Mouse (Mus musculus) heart, embryonic 15.5 days (tissue): ENCODE data around the gene Nt5dc3. TPM values are rescaled to one million over a fixed set of nuclear protein-coding genes. Genes with fewer than 3 reads are reported as not detected.
A peak's percentile ranks its signal among the peaks of the same experiment; 100 is the strongest.

Experiments used
- ATAC-seq: fragments of 200-750 bp; cut with Nextera tagmentation; replicated peaks from 2 replicates; pipeline ENCODE4 v1.8.0; 2017; ENCODE audit warnings: low read depth, moderate TSS enrichment; ENCODE audit not compliant: insufficient number of reproducible peaks, insufficient read depth, low FRiP score
- H3K27ac ChIP-seq: fragments of 300-500 bp; sonication (generic); 2 replicates; pipeline ENCODE4 v1.5.1; 2015; ENCODE audit warnings: mild to moderate bottlenecking, inconsistent platforms
- H3K27me3 ChIP-seq: fragments of 300-500 bp; sonication (generic); 2 replicates; pipeline ENCODE4 v1.6.1; 2015; ENCODE audit warnings: inconsistent platforms
- H3K36me3 ChIP-seq: fragments of 300-500 bp; sonication (generic); 2 replicates; pipeline ENCODE4 v1.6.1; 2015; ENCODE audit warnings: mild to moderate bottlenecking, inconsistent platforms
- H3K4me1 ChIP-seq: fragments of 300-500 bp; sonication (generic); replicated peaks from 2 replicates; pipeline ENCODE4 v1.6.1; 2015; ENCODE audit warnings: inconsistent platforms
- H3K4me2 ChIP-seq: fragments of 300-500 bp; sonication (generic); 2 replicates; pipeline ENCODE4 v1.6.1; 2015; ENCODE audit warnings: inconsistent platforms, mild to moderate bottlenecking, moderate library complexity
- H3K4me3 ChIP-seq: fragments of 300-500 bp; sonication (generic); 2 replicates; pipeline ENCODE4 v1.5.1; 2015; ENCODE audit warnings: mild to moderate bottlenecking, inconsistent platforms
- H3K9ac ChIP-seq: fragments of 300-500 bp; sonication (generic); 2 replicates; pipeline ENCODE4 v1.6.1; 2015; ENCODE audit warnings: mild to moderate bottlenecking, inconsistent platforms
- H3K9me3 ChIP-seq: fragments of 300-500 bp; sonication (generic); replicated peaks from 2 replicates; pipeline ENCODE4 v1.6.1; 2016; ENCODE audit warnings: inconsistent platforms
- WGBS: fragments of 180-500 bp; shearing (Covaris S2); methylation state at CpG from one replicate; pipeline ENCODE4 v1.1.7; 2015; ENCODE audit warnings: mixed read lengths; 5-methylcytosine and 5-hydroxymethylcytosine counted together
- polyA plus RNA-seq: library from polyadenylated mRNA; unstranded; fragments of >200 nt; fragmentation: Nextera tagmentation; extraction: Ambion mirVana; gene quantifications from 2 replicates; pipeline ENCODE4 v1.2.1, GENCODE M21; 2015

The Nt5dc3 gene
- polyA plus RNA-seq, 1 experiment from 2014 or later: 3.4 TPM

DNA sequence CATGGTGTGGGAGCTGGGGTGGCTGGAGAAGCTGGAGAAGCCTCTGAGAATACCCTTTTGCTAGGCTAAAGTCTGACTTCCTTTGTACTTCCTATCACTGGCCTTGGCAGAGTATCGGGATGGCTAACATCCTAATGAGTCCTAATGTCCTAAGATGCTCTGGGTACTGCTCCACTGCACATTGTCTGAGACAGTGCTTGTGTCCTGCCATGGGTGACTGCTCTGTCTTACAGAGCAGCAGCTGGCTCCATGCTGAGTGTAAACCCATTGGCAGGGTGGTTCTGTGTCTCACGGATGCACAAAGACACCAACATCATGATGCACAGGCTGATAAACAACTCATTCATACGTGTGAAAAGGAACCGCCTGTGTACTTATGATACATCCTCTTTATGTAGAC, 70.3 kb downstream of the Nt5dc3 start:
- H3K4me3 ChIP-seq: no peak overlapping the region
- H3K4me1 ChIP-seq: peaks cover 16% of the 10 kb centered on the region
- no peaks in the 10 kb centered on the region for H3K9me3 ChIP-seq
- WGBS: 83% methylated on average over 4 of the region's 4 CpGs
- H3K9ac ChIP-seq: no peak overlapping the region
- no peak for ATAC-seq
- no peaks in the 10 kb centered on the region for H3K36me3 ChIP-seq
- no peak overlapping the region for H3K4me2 ChIP-seq
- H3K27me3 ChIP-seq: no peaks in the 10 kb centered on the region
- H3K27ac ChIP-seq: no peak overlapping the region

DNA sequence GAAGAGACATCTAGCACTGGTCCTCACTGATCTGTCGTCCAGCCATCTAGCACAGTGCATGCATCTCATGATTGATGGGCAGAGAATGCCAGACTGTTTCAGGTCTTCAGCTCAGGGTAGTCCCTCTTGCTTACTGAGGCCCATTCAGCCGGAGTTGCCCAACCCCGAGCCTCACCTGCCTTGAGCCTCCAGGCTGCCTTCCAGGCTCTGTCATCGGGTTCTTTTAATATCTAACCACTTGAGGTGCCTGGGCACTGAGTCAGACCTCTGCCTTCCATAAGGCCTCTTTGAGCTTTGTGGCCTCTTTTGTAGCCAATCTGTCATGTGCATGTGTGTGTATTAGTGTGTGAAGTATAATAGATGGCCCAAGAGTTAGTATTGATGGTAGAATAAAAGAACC, 70.7 kb downstream of the Nt5dc3 start:
- Histone ChIP-seq H3K9ac (no peak overlapping the region), H3K4me1 (peaks cover 16% of the 10 kb centered on the region), H3K9me3 (no peaks in the 10 kb centered on the region), H3K36me3 (no peaks in the 10 kb centered on the region), H3K4me3 (no peak overlapping the region), H3K27ac (no peak overlapping the region), H3K4me2 (no peak overlapping the region), H3K27me3 (no peaks in the 10 kb centered on the region)
- WGBS: 49% methylated on average over 4 of the region's 4 CpGs
- peak; percentile 33; the same call in 1 of the 2 replicates for ATAC-seq

DNA sequence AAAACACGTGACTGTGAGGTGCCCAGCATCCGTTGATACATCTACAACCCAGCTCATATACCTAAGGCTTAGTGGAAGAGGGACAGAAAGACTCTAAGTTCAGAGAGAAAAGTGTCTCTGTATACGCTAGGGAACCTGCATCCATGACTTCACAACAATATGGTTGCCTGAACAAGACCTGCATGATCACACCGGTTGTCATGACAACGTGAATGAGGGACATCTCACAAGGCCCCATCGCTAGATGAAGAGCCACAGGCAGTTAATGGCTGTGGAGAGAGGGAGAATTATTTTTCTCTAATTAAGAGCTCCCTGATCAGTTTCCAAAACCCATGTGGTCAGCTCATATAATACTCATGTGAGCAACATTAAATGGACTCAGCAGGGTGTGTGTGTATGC, 73.4 kb downstream of the Nt5dc3 start:
- 85% methylated on average over 6 of the region's 6 CpGs for WGBS
- ATAC-seq: no peak

DNA sequence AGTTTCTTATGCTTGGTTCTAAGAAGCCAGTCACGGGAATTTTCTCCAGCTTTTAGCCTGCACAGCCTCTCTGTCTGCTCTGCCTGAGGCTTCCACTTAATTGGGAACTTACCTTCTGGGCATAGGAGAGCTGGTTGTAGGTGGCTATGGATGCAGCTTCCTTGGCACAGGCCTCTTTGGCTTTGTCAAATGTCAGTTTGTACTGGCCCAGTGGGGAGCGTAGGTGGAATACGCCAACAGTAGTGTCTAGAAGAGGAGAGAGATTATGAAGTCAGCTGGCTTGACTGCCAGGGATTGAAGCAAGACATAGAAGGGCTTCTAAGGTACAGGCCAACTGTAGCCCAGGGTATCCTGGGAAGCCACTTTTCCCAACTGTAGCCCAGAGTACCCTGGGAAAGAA, 74.6 kb downstream of the Nt5dc3 start:
- Histone ChIP-seq H3K4me1 (peaks cover 12% of the 10 kb centered on the region), H3K4me3 (no peak overlapping the region), H3K27me3 (no peaks in the 10 kb centered on the region), H3K4me2 (no peak overlapping the region), H3K36me3 (no peaks in the 10 kb centered on the region), H3K9ac (no peak overlapping the region), H3K9me3 (no peaks in the 10 kb centered on the region), H3K27ac (no peak overlapping the region)
- WGBS: 83% methylated on average over 3 of the region's 3 CpGs
- ATAC-seq: no peak

More for the DNA sequence above, 73.4 kb downstream of the Nt5dc3 start:
- Histone ChIP-seq H3K27me3 (no peaks in the 10 kb centered on the region), H3K9me3 (no peaks in the 10 kb centered on the region), H3K4me2 (no peak overlapping the region), H3K4me1 (peaks cover 16% of the 10 kb centered on the region), H3K36me3 (no peaks in the 10 kb centered on the region), H3K27ac (no peak overlapping the region), H3K4me3 (no peak overlapping the region), H3K9ac (no peak overlapping the region)

DNA sequence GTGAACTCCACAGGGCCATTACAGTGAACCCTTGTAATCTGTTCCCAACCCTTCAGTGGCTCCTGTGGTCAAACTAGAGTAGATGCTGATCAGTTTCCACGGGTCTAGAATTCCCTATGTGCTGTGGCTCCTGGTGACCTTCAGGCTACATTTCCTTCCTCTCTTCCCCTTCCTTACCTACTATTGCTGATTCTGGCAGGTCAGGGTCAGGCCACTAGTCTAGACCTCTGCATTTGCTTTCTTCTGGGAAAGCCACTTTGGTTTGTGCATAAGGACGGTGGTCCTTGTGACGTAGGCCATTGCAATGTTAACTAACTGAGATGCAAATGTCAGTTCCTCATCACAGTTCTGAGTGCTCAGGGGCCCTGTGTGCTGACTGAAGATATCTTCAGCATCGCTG, 81.6 kb downstream of the Nt5dc3 start:
- no peak for ATAC-seq
- H3K9me3 ChIP-seq: no peaks in the 10 kb centered on the region
- H3K27ac ChIP-seq: no peak overlapping the region
- H3K9ac ChIP-seq: no peak overlapping the region
- 70% methylated on average over 4 of the region's 4 CpGs for WGBS
- H3K4me1 ChIP-seq: no peaks in the 10 kb centered on the region
- no peak overlapping the region for H3K4me2 ChIP-seq
- H3K27me3 ChIP-seq: no peaks in the 10 kb centered on the region
- H3K4me3 ChIP-seq: no peak overlapping the region
- no peaks in the 10 kb centered on the region for H3K36me3 ChIP-seq

DNA sequence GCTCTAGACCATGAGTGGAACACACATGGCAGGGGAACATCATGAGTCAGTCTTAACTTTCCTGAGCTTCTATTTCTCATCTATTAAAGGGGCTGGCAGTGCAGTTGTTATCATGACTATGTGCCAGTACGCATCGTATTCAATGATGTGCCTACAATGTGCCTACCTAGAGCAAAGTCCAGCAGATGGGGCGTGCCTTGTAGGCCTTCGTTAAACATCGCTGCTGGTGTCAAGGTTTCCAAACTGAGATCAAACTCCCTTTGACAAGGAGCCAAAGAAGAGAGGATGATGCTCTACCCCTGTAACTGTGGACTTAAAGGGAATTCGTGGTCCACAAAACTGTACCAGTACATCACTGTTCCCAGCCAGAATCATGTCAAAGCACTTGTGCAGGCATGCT, 83.7 kb downstream of the Nt5dc3 start:
- Histone ChIP-seq H3K4me3 (no peak overlapping the region), H3K9ac (no peak overlapping the region), H3K4me1 (no peaks in the 10 kb centered on the region), H3K9me3 (no peaks in the 10 kb centered on the region), H3K27ac (no peak overlapping the region), H3K27me3 (no peaks in the 10 kb centered on the region), H3K36me3 (no peaks in the 10 kb centered on the region), H3K4me2 (no peak overlapping the region)
- no peak for ATAC-seq
- 88% methylated on average over 6 of the region's 6 CpGs for WGBS

DNA sequence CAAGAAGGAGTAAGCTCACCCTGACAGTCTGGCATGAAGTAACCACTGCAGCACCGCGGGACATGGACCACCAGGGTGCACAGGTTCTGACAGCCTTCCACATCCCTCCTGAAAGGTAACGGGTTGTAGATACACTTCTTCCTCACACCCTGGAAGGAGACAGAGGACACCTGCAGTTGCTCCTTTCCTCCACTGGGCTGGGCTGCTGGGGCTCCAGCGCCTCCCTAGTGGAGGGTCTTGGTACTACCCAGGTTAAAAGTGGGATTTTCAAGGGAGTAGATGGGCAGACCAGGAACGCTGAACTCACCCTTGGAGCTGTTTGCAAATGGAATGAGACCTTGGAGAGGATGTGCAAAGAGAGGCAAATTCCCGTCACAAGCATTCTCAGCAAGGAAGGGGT, 84.6 kb downstream of the Nt5dc3 start:
- H3K4me2 ChIP-seq: no peak overlapping the region
- H3K9ac ChIP-seq: no peak overlapping the region
- no peaks in the 10 kb centered on the region for H3K4me1 ChIP-seq
- H3K4me3 ChIP-seq: no peak overlapping the region
- no peaks in the 10 kb centered on the region for H3K27me3 ChIP-seq
- 90% methylated on average over 6 of the region's 6 CpGs for whole genome bisulfite sequencing
- no peaks in the 10 kb centered on the region for H3K36me3 ChIP-seq
- no peak for ATAC-seq
- no peaks in the 10 kb centered on the region for H3K9me3 ChIP-seq
- no peak overlapping the region for H3K27ac ChIP-seq

DNA sequence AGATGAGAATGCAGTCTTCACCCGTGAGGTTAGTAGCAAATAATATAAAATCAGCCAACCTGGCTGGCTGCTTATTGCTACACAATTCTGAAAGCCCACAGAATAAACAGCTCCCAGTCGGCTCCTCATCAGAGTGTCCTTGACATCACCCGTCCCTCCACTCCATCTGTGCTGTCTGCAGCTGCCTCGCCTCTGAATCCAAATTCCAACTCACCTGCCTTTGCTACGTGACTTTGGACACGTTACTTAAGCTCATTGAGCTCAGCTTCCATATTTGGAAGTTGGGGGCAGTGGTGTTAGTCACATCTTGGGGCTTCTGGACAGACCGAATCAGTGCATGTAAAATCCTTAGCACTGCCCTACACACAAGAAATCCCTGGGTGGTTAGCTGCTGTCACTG, 93.3 kb downstream of the Nt5dc3 start:
- Histone ChIP-seq H3K9me3 (no peaks in the 10 kb centered on the region), H3K27ac (peak overlapping the region; percentile 48; the same call in 1 of the 2 replicates), H3K9ac (no peak overlapping the region), H3K27me3 (no peaks in the 10 kb centered on the region), H3K36me3 (no peaks in the 10 kb centered on the region), H3K4me1 (peaks cover 6% of the 10 kb centered on the region; the same call in 1 of the 2 replicates), H3K4me2 (no peak overlapping the region), H3K4me3 (no peak overlapping the region)
- WGBS: 47% methylated on average over 7 of the region's 7 CpGs
- no peak for ATAC-seq

DNA sequence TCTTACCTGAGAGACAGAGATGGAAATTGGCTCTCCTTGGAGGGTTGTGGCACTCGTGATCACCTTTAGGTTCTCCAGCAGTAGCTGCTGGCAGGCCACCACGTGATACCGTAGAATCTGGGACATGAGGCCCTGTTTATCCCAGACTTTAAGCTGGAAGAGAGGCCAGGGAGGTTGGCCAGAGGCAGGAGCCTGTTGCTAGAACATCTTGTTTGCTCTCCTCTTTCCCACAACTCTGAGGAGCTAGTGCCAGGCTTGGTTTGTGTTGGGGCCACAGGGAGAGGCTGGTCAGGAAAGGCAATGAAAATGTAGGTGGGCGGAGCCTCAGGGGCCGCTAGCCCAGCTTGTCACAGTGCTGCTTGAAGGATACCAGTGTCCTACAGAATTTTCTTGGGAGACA, 93.8 kb downstream of the Nt5dc3 start:
- WGBS: 45% methylated on average over 5 of the region's 5 CpGs
- Histone ChIP-seq H3K9ac (no peak overlapping the region), H3K4me3 (no peak overlapping the region), H3K27me3 (no peaks in the 10 kb centered on the region), H3K36me3 (no peaks in the 10 kb centered on the region), H3K9me3 (no peaks in the 10 kb centered on the region), H3K4me2 (no peak overlapping the region), H3K27ac (peak overlapping the region; percentile 48; the same call in 1 of the 2 replicates), H3K4me1 (peaks cover 6% of the 10 kb centered on the region; the same call in 1 of the 2 replicates)
- no peak for ATAC-seq

DNA sequence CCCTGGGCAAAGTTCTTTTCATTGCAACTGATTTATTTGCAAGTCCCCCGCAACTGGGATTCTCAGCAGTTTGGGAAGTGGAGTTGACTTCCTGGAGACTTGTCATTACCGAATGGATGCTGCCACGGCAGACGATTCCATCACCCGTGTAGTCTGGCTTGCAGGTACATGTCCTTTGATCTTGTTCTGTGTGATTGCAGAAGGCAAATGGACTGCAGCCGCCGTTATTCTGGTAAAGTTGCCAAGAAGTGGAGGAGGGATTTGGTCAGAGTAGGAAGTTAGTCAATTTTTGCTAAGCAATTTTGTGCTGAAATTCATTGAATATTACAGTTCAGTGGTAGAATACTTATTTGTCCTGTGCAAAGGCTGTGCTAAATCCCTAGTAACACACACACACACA, 99.9 kb downstream of the Nt5dc3 start:
- Histone ChIP-seq H3K4me1 (no peaks in the 10 kb centered on the region), H3K27ac (no peak overlapping the region), H3K9ac (no peak overlapping the region), H3K4me2 (no peak overlapping the region), H3K9me3 (no peaks in the 10 kb centered on the region), H3K4me3 (no peak overlapping the region), H3K36me3 (no peaks in the 10 kb centered on the region), H3K27me3 (no peaks in the 10 kb centered on the region)
- no peak for ATAC-seq
- WGBS: 81% methylated on average over 7 of the region's 7 CpGs

DNA sequence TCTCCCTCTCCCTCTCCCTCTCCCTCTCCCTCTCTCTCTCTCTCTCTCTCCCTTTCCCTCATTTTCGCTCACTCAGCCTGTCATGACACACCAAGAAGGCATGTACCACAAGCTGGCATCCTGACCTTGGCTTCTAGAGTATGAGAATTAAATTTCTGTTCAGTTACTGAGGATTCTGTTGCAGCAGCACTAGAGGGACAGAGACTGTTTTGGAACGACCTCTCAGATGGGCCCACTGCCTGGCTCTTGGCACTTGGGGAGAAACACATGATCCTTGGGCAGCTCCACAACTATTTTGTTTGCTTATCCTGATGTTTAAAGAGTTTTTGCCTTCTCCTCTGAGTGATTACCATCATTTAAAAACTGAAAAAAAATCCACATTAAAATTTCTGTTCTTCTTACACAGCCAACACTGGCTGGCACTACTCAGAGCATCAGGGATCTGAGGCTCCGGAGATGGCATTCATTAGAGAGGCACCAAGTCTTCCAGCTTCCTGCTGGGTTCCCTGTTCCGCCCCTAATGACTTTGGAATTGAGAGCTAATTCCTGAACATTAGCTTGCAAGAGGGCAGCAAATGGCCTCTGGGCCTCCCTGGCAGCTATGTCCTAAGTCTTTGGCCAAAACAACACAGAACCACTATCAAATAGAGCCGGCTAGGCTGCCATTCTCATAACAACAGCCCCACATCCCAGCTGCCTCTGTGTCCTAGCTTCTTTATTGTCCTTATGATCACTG, 101.4 kb downstream of the Nt5dc3 start:
- no peaks in the 10 kb centered on the region for H3K27me3 ChIP-seq
- H3K27ac ChIP-seq: no peak overlapping the region
- no peaks in the 10 kb centered on the region for H3K36me3 ChIP-seq
- H3K4me3 ChIP-seq: no peak overlapping the region
- H3K4me2 ChIP-seq: no peak overlapping the region
- no peak for ATAC-seq
- H3K9me3 ChIP-seq: no peaks in the 10 kb centered on the region
- H3K9ac ChIP-seq: no peak overlapping the region
- no peaks in the 10 kb centered on the region for H3K4me1 ChIP-seq
- WGBS: 61% methylated on average over 5 of the region's 5 CpGs

DNA sequence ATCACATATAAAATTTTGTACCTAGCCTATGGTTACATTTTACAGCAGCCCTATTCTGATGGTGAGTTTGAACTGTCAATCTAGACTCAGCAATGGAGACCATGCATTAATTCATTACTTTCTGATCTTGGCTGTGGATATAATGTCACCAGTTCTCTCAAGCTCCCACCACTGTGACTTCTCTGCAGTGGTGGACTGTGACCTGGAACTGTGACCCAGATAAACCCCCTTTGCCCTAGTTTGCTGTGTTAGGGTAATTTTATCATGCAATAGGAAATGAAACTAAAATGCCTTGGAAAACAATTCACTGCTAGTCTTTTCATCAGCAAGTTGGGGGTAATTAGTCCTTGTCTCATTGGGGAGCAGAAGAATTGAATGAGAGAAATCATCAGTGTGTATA, 102.6 kb downstream of the Nt5dc3 start:
- H3K27me3 ChIP-seq: no peaks in the 10 kb centered on the region
- H3K4me3 ChIP-seq: no peak overlapping the region
- H3K4me2 ChIP-seq: no peak overlapping the region
- no peak for ATAC-seq
- no peaks in the 10 kb centered on the region for H3K9me3 ChIP-seq
- no peaks in the 10 kb centered on the region for H3K36me3 ChIP-seq
- no peak overlapping the region for H3K27ac ChIP-seq
- H3K4me1 ChIP-seq: no peaks in the 10 kb centered on the region
- no peak overlapping the region for H3K9ac ChIP-seq
